Mouse (Mus musculus) liver, embryonic 12.5 days (tissue): Measurements from ENCODE around the gene Gm16181. TPM values are rescaled to one million over a fixed set of nuclear protein-coding genes. Genes with fewer than 3 reads are reported as not detected.

ENCODE experiments used
- ATAC-seq: fragments of 200-750 bp; cut with Nextera tagmentation; 2 replicates; pipeline ENCODE4 v1.8.0; 2017; ENCODE audit warnings: moderate number of reproducible peaks, mild to moderate bottlenecking, moderate library complexity
- H3K27ac ChIP-seq: fragments of 300-500 bp; sonication (generic); 2 replicates; pipeline ENCODE4 v1.5.1; 2016; ENCODE audit warnings: mild to moderate bottlenecking
- H3K27me3 ChIP-seq: fragments of 300-500 bp; sonication (generic); replicated peaks from 2 replicates; pipeline ENCODE4 v1.6.1; 2016; ENCODE audit warnings: mild to moderate bottlenecking, moderate library complexity
- H3K36me3 ChIP-seq: fragments of 300-500 bp; sonication (generic); 2 replicates; pipeline ENCODE4 v1.6.1; 2016; ENCODE audit warnings: mild to moderate bottlenecking, moderate library complexity
- H3K4me1 ChIP-seq: fragments of 300-500 bp; sonication (generic); 2 replicates; pipeline ENCODE4 v1.6.1; 2016
- H3K4me2 ChIP-seq: fragments of 300-500 bp; sonication (generic); 2 replicates; pipeline ENCODE4 v1.6.1; 2016; ENCODE audit warnings: mild to moderate bottlenecking, moderate library complexity
- H3K4me3 ChIP-seq: fragments of 300-500 bp; sonication (generic); 2 replicates; pipeline ENCODE4 v1.5.1; 2016; ENCODE audit warnings: mild to moderate bottlenecking, moderate library complexity
- H3K9ac ChIP-seq: fragments of 300-500 bp; sonication (generic); 2 replicates; pipeline ENCODE4 v1.6.1; 2016; ENCODE audit warnings: mild to moderate bottlenecking, moderate library complexity
- H3K9me3 ChIP-seq: fragments of 300-500 bp; sonication (generic); replicated peaks from 2 replicates; pipeline ENCODE4 v1.6.1; 2016; ENCODE audit warnings: mild to moderate bottlenecking, moderate library complexity
- WGBS: fragments of 180-500 bp; shearing (Covaris S2); methylation state at CpG from one replicate; pipeline ENCODE4 v1.1.7; 2016; ENCODE audit not compliant: insufficient replicate concordance; 5-methylcytosine and 5-hydroxymethylcytosine counted together
- polyA plus RNA-seq: library from polyadenylated mRNA; unstranded; fragments of >200 nt; fragmentation: Nextera tagmentation; extraction: Ambion mirVana; gene quantifications from 2 replicates; pipeline ENCODE4 v1.2.1, GENCODE M21; 2016

Gm16181 gene
- polyA plus RNA-seq, 1 experiment from 2014 or later = 0.42 TPM

DNA sequence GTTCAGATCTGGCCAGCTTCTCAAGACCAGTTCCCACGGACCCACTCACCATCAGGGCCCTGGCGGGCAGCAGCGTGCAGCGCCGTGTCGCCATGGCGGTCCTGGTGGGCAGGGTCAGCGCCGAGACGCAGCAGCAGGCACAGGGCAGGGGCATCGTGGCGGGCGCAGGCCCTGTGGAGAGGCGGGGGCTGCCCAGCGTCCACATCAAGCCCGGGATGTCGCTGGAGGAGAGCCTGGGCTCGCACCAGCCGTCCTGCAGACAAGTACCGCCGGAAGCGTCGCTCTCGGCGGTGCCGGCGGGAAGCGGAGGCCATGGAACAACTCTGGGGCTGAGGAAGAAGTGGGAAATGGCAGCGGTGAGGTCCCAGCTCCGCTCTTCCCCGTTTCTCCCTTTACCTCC is 14.3 kb downstream of the Gm16181 start:
- Histone ChIP-seq H3K4me2 (peak overlapping the region; percentile 96), H3K9ac (peak overlapping the region; percentile 90), H3K27me3 (no peaks in the 10 kb centered on the region), H3K4me3 (peak overlapping the region; percentile 77), H3K9me3 (no peaks in the 10 kb centered on the region), H3K27ac (peak overlapping the region; percentile 90), H3K4me1 (peaks cover 59% of the 10 kb centered on the region), H3K36me3 (peaks cover 30% of the 10 kb centered on the region)
- WGBS = 1% methylated on average over 31 of the region's 31 CpGs
- ATAC-seq = no peak; the same call in 1 of the 2 replicates

DNA sequence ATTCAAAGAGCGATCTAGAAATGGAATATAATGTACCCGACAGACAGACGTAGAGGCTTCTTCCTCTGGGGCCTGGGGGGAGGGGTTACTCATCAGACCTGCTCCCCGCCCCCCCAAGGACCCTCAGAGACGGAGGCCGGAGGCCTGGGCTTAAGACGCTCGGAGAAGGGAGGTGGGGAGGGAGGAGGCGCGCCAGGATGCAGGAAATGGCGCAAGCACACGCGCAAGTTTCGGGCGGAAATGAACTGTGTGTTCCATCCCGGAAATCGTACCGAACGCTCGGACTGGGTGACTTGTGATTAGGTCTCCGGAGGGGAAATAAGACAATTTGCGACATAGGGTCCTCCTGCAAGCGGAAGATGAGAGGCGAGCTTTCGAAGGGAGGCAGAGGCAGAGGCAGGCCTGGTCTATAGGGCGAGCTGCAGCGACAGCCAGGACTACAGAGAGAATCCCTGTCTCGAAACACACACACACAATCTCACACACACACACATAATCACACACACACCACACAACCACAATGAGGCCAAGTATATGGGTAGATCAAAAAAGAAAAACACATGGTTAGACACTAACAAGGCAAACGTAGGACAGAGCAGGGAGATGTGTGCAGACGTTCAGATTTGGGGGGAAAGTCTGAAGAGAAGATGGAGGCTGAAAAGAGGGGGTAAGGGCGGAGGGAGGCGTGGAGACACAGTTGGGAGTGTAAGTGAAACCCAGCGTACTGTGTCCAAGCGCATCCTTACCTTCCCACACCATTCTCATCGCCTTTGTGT is 15.2 kb downstream of the Gm16181 start, which contains the start of gene Nfkbil1:
TSS of gene Nfkbil1 (minus strand) at position 179 of the 776 bp plus-strand sequence.
- peak within 1 kb of the TSS; percentile 77 for H3K4me3 ChIP-seq
- H3K36me3 ChIP-seq = peaks cover 21% of the 10 kb centered on the region
- peak within 1 kb of the TSS; percentile 96 for H3K4me2 ChIP-seq
- H3K9me3 ChIP-seq = no peaks in the 10 kb centered on the region
- peak within 1 kb of the TSS; percentile 90 for H3K9ac ChIP-seq
- peak within 1 kb of the TSS; percentile 90 for H3K27ac ChIP-seq
- no peaks in the 10 kb centered on the region for H3K27me3 ChIP-seq
- WGBS = 1% methylated on average over 35 of the region's 35 CpGs
- peaks cover 66% of the 10 kb centered on the region for H3K4me1 ChIP-seq
- ATAC-seq = peak; percentile 79

DNA sequence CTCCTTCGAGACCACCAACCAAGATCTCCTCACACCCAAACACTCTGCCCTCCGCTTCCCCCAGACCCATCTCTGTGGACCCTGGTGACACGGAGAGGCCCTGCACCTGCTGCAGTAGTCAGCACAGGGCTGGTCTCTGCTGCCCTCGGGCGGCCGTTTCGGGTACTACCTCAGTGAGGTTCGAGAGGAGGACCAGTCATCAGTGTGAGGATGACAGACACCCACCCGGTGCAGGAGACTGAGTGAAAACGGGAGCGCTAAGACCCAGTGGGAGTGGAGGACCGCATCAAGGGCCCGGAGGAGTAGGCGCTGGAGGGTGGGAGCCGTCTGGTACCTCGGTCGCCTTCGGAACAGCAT is 15.7 kb downstream of the Gm16181 start:
- H3K4me1 ChIP-seq = peaks cover 65% of the 10 kb centered on the region
- 1% methylated on average over 18 of the region's 18 CpGs for WGBS
- ATAC-seq = peak; percentile 74

DNA sequence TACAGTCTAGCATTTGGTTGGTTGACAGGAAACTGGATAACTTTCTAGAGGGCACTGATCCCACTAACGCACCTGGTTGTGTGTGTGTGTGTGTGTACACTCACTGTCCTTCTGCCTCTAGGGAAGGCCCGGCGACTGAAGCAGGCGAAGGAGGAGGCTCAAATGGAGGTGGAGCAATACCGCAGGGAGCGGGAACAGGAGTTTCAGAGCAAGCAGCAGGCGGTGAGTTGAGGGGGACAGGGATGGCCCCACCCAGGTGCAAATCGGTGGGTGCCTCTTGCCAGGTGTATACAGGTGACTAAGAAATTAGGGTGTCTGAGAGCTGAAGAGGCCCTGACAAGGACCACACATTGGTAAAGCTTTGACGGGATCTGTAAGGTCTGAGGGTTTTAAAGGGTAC is 16.4 kb downstream of the Gm16181 start:
- no peak overlapping the region for H3K4me2 ChIP-seq
- 0 out of 2 replicates have a peak overlapping the region, but pooled peaks have one; percentile 90 for H3K9ac ChIP-seq
- H3K27me3 ChIP-seq = no peaks in the 10 kb centered on the region
- H3K4me1 ChIP-seq = peaks cover 58% of the 10 kb centered on the region
- ATAC-seq = no peak
- no peaks in the 10 kb centered on the region for H3K9me3 ChIP-seq
- no peak overlapping the region for H3K4me3 ChIP-seq
- H3K27ac ChIP-seq = no peak overlapping the region
- peaks cover 14% of the 10 kb centered on the region; the same call in 1 of the 2 replicates for H3K36me3 ChIP-seq
- 75% methylated on average over 9 of the region's 9 CpGs for WGBS

More for the DNA sequence above, 15.7 kb downstream of the Gm16181 start:
- H3K4me2 ChIP-seq = peak overlapping the region; percentile 96
- H3K9ac ChIP-seq = peak overlapping the region; percentile 90
- H3K9me3 ChIP-seq = no peaks in the 10 kb centered on the region
- H3K27me3 ChIP-seq = no peaks in the 10 kb centered on the region
- H3K36me3 ChIP-seq = peaks cover 15% of the 10 kb centered on the region
- peak overlapping the region; percentile 90 for H3K27ac ChIP-seq
- peak overlapping the region; percentile 77 for H3K4me3 ChIP-seq

DNA sequence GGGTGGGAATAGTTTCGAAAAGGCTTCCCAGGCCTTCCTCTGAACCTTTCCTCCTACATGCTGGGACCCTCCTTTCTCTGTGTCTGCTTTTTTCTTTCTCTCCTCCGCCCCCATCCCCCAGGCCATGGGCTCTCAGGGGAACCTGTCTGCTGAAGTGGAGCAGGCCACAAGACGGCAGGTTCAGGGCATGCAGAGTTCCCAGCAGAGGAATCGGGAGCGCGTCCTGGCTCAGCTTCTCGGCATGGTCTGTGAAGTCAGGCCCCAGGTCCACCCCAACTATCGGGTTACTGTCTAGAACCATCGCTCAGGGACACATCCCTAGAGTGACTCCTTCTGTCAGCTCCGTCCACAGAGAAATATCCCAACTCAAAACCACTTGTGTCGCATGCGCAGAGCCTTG is 16.9 kb downstream of the Gm16181 start:
- H3K4me2 ChIP-seq = no peak overlapping the region
- no peaks in the 10 kb centered on the region for H3K27me3 ChIP-seq
- no peak overlapping the region for H3K9ac ChIP-seq
- H3K9me3 ChIP-seq = no peaks in the 10 kb centered on the region
- no peak overlapping the region for H3K27ac ChIP-seq
- no peak for ATAC-seq
- H3K4me3 ChIP-seq = no peak overlapping the region
- peaks cover 14% of the 10 kb centered on the region; the same call in 1 of the 2 replicates for H3K36me3 ChIP-seq
- peaks cover 53% of the 10 kb centered on the region for H3K4me1 ChIP-seq
- 88% methylated on average over 12 of the region's 12 CpGs for WGBS

DNA sequence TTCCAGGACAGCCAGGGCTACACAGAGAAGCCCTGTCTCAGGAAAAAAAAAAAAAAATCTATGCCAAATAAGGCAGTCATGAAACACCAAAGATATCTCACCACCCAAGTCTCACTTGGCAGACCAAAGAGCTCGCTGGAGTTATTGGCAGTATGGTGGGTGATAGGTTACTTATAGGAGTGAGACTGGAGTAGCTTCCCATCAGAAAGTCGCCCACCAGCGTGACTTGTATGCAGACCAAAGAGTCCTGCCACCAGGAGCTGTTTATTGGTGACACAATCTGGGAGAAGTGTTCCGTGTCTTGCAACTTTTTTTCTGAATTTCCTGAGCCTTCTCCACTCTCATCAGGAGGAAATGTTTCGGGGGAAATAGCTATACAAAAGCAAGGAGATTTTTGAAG is 19.1 kb downstream of the Gm16181 start:
- H3K4me3 ChIP-seq = no peak overlapping the region
- peaks cover 50% of the 10 kb centered on the region for H3K4me1 ChIP-seq
- H3K36me3 ChIP-seq = peaks cover 18% of the 10 kb centered on the region
- no peak overlapping the region for H3K4me2 ChIP-seq
- H3K9ac ChIP-seq = 0 out of 2 replicates have a peak overlapping the region, but pooled peaks have one; percentile 95
- no peaks in the 10 kb centered on the region for H3K9me3 ChIP-seq
- H3K27ac ChIP-seq = 0 out of 2 replicates have a peak overlapping the region, but pooled peaks have one; percentile 94
- no peaks in the 10 kb centered on the region for H3K27me3 ChIP-seq
- 62% methylated on average over 5 of the region's 5 CpGs for WGBS
- no peak for ATAC-seq

DNA sequence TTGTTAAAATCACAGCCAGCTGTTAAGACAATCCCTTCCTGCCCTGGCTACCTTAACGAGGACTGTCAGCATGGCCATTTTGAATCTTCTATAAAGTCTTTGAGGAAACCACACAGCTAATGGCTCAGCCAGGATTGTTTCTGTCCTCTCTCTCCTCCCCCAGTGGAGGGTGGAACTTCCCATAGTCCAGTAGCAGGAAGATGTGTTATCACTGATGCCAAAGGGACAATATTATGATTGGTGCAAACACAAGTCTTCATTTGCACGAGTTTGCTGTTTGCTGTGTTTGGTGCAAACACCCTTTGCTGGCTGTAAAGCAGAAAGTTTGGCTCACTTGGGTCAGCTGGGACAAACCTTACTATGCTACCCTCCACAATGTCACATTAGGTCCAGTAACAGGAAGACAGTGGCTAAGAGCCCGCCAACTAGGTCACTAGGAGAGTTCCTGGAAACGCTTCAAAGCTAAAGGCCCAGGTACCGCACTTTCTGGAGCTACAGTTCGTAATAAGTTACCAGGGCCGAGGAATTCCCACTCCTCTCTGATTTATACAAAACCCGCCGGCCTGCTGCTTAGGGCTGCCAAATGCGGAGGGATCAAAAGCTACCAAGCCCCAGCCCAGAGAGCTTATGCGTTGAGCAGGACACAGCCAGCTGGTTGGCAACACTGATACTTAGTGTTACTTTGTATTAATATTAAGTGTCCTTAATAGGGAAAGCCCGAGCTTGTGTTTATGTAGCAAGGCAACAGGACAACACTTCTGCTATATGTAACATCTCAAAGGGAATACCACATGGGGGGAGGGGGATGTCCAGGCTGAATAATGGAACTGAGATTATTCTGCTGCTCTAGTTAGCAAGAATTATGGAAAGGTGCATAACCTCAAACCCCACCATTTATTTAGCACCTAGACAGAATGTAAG is 20.0 kb downstream of the Gm16181 start:
- peaks cover 54% of the 10 kb centered on the region for H3K4me1 ChIP-seq
- 31% methylated on average over 12 of the region's 12 CpGs for WGBS
- ATAC-seq = no peak

DNA sequence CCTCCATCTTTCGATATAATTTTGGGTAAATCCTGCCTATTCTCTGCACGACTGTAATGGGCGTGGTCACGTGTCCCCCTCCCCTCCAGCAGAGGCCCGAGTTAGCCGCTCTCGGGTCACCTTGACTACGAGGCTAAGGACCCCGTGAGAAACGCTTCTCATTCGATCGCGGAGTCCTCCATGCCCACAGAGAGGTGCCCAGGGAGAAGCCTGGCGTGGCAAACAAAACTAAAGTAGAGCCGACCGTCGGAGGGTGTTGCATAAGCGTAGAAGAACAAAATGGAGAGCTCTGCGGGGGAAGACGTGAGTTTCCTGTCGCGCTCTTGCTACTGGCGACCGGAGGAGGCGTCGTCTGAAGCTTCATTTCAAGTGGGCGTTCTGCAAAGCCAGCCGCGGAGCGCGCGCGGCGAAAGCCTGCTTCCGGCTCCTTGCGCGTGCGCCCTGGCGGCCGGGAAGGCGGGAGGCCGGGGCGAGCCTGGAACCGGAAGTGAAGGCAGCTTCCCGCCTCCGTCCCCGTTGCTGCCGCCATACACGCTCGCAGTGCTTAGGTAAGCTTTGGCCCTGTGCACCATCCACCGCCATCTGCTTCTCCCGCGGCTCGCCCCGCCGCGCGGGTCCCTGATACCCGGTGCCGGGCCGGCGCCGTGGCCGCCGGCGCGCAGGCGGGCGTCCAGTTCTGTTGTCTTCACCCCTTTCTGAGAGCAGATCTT is 20.8 kb downstream of the Gm16181 start, which contains the start of gene Ddx39b:
TSS of gene Ddx39b (plus strand) at position 442 of the 710 bp plus-strand sequence.
- peak within 1 kb of the TSS; percentile 94 for H3K27ac ChIP-seq
- peak within 1 kb of the TSS; percentile 95 for H3K9ac ChIP-seq
- ATAC-seq = peak; percentile 84
- H3K4me2 ChIP-seq = peak within 1 kb of the TSS; percentile 91
- H3K36me3 ChIP-seq = peaks cover 35% of the 10 kb centered on the region
- H3K4me1 ChIP-seq = peaks cover 60% of the 10 kb centered on the region
- H3K27me3 ChIP-seq = no peaks in the 10 kb centered on the region
- WGBS = under 1% methylated on average over 69 of the region's 69 CpGs
- no peaks in the 10 kb centered on the region for H3K9me3 ChIP-seq
- H3K4me3 ChIP-seq = peak within 1 kb of the TSS; percentile 88

More for the DNA sequence above, 20.0 kb downstream of the Gm16181 start:
- Histone ChIP-seq H3K27ac (peak overlapping the region; percentile 94), H3K4me2 (peak overlapping the region; percentile 91), H3K27me3 (no peaks in the 10 kb centered on the region), H3K36me3 (peaks cover 27% of the 10 kb centered on the region), H3K9me3 (no peaks in the 10 kb centered on the region), H3K4me3 (peak overlapping the region; percentile 88), H3K9ac (peak overlapping the region; percentile 95)

DNA sequence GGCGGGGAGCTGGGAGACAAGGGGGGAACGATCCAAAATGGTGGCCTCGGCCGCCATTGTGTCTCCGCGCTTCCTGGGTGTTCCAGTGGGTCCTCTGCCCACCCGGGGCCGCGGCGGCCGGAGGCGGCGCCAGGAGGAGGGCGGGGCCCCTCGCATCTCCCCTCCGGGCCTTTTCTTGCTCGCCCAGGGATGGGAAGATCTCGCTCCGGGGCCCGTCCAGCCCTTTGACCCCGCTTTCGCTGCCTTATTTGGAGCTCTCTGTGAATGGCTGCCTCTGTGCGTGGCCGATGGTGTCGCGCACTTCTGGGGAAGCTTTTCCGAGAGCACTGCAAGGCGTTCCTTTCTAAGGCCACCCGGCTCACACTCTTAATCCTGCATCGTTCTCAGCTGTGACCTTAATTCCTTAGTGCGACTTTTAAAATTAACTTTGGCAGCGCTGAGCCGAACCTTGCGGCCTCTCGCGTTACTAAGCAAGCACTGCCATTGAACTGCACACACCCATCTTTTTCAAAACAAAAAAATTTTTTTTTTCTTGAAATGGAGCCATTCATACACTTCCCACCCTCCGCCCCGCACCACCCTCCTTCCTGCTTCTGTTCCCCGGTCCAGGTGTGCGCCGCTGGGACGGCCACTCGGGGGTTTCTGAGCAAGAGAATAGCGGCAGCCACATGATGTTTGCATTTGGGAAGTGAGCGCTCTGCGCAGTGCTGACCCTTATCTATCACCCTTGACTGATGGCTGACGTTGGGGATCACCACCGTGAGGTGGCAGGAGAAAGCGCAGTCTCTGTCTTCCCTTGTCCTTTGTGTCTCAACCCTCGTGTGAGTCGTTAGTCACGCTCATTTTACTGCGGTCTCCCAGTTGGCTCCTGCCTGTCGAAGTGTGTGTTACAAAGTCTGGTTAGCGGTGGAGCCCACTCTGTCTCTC is 21.6 kb downstream of the Gm16181 start:
- peak overlapping the region; percentile 88 for H3K4me3 ChIP-seq
- no peaks in the 10 kb centered on the region for H3K27me3 ChIP-seq
- WGBS = under 1% methylated on average over 55 of the region's 55 CpGs
- H3K27ac ChIP-seq = peak overlapping the region; percentile 94
- H3K36me3 ChIP-seq = peaks cover 43% of the 10 kb centered on the region
- peak overlapping the region; percentile 95 for H3K9ac ChIP-seq
- H3K4me1 ChIP-seq = peaks cover 60% of the 10 kb centered on the region
- ATAC-seq = peak; percentile 56
- H3K9me3 ChIP-seq = no peaks in the 10 kb centered on the region
- H3K4me2 ChIP-seq = peak overlapping the region; percentile 91

DNA sequence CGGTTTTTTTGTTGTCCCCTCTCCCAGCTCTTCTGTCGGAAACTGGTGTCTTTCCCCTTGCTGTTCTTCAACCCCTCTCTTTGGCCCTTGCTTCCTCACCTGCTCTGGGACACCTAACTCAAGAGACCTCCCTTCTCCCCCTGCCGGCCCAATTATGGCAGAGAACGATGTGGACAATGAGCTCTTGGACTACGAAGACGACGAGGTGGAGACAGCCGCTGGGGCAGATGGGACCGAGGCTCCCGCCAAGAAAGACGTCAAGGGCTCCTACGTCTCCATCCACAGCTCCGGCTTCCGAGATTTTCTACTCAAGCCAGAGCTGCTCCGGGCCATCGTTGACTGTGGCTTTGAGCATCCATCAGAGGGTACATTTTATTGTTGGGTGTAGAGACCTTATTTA is 22.5 kb downstream of the Gm16181 start:
- H3K36me3 ChIP-seq = peaks cover 51% of the 10 kb centered on the region

More for the DNA sequence above, 22.5 kb downstream of the Gm16181 start:
- no peaks in the 10 kb centered on the region for H3K9me3 ChIP-seq
- peak overlapping the region; percentile 94 for H3K27ac ChIP-seq
- WGBS = 10% methylated on average over 16 of the region's 16 CpGs
- ATAC-seq = no peak
- H3K27me3 ChIP-seq = no peaks in the 10 kb centered on the region
- peak overlapping the region; percentile 91 for H3K4me2 ChIP-seq
- H3K9ac ChIP-seq = peak overlapping the region; percentile 95
- peak overlapping the region; percentile 88 for H3K4me3 ChIP-seq
- peaks cover 60% of the 10 kb centered on the region for H3K4me1 ChIP-seq
